Mouse (Mus musculus) lung, embryonic 16.5 days (tissue): Measurements from ENCODE around the gene Zmym6. TPM values are rescaled to one million over a fixed set of nuclear protein-coding genes. Genes with fewer than 3 reads are reported as not detected.
"Not testable (repeated sequence)": the region's sequence is repeated elsewhere in the genome, so short reads cannot be mapped to it uniquely, and the experiment has no call there.

Experiments
- ATAC-seq: fragments of 200-750 bp; cut with Nextera tagmentation; 2 replicates; pipeline ENCODE4 v1.8.0; 2017; ENCODE audit warnings: low read depth, mild to moderate bottlenecking, moderate library complexity
- H3K27ac ChIP-seq: fragments of 300-500 bp; sonication (generic); 2 replicates; pipeline ENCODE4 v1.5.1; 2014; ENCODE audit warnings: mild to moderate bottlenecking, control low read depth, low read length
- H3K27me3 ChIP-seq: fragments of 300-500 bp; sonication (generic); 2 replicates; pipeline ENCODE4 v1.6.1; 2014; ENCODE audit warnings: low read depth, low read length, mixed read lengths; ENCODE audit not compliant: control insufficient read depth, insufficient read depth
- H3K36me3 ChIP-seq: fragments of 300-500 bp; sonication (generic); 2 replicates; pipeline ENCODE4 v1.6.1; 2014; ENCODE audit warnings: low read length; ENCODE audit not compliant: control insufficient read depth, insufficient read depth
- H3K4me1 ChIP-seq: fragments of 300-500 bp; sonication (generic); replicated peaks from 2 replicates; pipeline ENCODE4 v1.6.1; 2014; ENCODE audit warnings: low read length, mixed read lengths; ENCODE audit not compliant: control insufficient read depth, insufficient read depth
- H3K4me2 ChIP-seq: fragments of 300-500 bp; sonication (generic); 2 replicates; pipeline ENCODE4 v1.6.1; 2014; ENCODE audit warnings: low read depth, low read length, control low read depth
- H3K4me3 ChIP-seq: fragments of 300-500 bp; sonication (generic); 2 replicates; pipeline ENCODE4 v1.5.1; 2014; ENCODE audit warnings: mild to moderate bottlenecking, low read length, control low read depth
- H3K9ac ChIP-seq: fragments of 300-500 bp; sonication (generic); 2 replicates; pipeline ENCODE4 v1.6.1; 2014; ENCODE audit warnings: low read length, control low read depth
- H3K9me3 ChIP-seq: fragments of 300-500 bp; sonication (generic); 2 replicates; pipeline ENCODE4 v1.6.1; 2016; ENCODE audit warnings: low read length; ENCODE audit not compliant: control insufficient read depth
- WGBS: fragments of 180-500 bp; shearing (Covaris S2); extraction: QIAGEN DNeasy Blood & Tissue Kit; methylation state at CpG from one replicate; pipeline ENCODE4 v1.1.7; 2014; 5-methylcytosine and 5-hydroxymethylcytosine counted together
- polyA plus RNA-seq: library from polyadenylated mRNA; unstranded; fragments of >200 nt; fragmentation: Nextera tagmentation; extraction: Ambion mirVana; gene quantifications from 2 replicates; pipeline ENCODE4 v1.2.1, GENCODE M21; 2015

The Zmym6 gene
- polyA plus RNA-seq, 1 experiment from 2014 or later, result 18.2 TPM

DNA sequence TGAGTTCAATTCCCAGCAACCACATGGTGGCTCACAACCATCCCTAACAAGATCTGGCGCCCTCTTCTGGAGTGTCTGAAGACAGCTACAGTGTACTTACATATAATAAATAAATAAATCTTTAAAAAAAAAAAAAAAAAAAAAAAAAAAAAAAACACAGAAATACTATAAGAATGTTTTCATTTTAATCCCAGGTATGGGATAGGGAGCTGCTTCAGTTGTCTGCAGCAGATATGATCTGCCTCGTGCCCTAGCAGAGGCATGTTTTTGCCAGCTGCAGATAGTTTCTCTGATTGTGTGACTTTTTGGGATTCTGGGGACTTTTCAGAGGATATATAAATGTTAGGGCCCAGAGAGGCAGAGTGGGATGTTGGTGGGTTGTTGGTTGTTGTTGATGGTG is 22.4 kb downstream of the Zmym6 start:
- H3K4me2 ChIP-seq, ATAC-seq, H3K36me3 ChIP-seq, H3K9ac ChIP-seq, H3K9me3 ChIP-seq, H3K27me3 ChIP-seq, H3K4me3 ChIP-seq, H3K27ac ChIP-seq, H3K4me1 ChIP-seq: not testable (repeated sequence)
- WGBS, result 86% methylated on average over 1 of the region's 2 CpGs

DNA sequence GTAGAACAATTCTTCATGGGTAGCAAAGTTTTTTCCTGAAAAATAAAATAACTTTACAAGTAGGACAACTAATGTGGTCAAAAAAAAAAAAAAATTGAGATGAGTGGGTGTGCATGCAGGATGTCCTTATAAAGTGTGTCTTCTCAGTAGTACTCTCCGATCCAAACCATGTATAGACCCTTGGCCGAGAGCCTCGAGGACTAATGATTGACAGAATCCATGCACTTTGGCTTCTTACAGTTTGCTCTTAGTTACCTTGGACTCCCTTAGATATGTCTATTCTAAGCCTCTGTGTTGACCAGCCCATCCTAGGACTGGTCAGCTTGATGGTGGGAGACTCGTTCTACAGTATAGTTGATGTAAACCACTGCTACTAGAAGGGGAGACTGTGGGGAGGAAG is 30.4 kb downstream of the Zmym6 start:
- Histone ChIP-seq H3K27ac (no peak overlapping the region), H3K4me3 (no peak overlapping the region), H3K9ac (no peak overlapping the region), H3K4me2 (no peak overlapping the region), H3K36me3 (peaks cover 3% of the 10 kb centered on the region), H3K9me3 (peaks cover 2% of the 10 kb centered on the region; the same call in 1 of the 2 replicates), H3K4me1 (no peaks in the 10 kb centered on the region), H3K27me3 (no peaks in the 10 kb centered on the region)
- 91% methylated on average over 4 of the region's 4 CpGs for WGBS
- ATAC-seq, result no peak

DNA sequence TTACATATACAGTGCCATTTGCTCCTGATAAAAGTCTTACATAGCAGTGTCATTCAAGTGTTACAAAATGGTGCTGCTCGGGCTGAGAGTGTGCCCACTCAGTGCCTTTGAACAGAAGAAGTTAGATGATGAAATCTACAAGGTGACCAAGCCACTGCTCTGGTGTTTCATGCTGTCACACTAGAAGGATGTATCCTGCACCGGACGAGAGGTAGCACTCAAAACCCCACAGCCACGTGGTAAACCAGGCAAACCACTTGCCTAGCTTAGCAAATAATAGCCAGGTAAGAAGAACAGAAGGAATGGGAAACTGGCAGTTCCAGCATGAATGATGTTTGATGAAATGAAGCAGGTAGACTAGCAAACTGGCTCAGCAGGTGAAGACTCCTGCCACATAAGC is 33.4 kb downstream of the Zmym6 start:
- H3K27me3 ChIP-seq, result no peaks in the 10 kb centered on the region

DNA sequence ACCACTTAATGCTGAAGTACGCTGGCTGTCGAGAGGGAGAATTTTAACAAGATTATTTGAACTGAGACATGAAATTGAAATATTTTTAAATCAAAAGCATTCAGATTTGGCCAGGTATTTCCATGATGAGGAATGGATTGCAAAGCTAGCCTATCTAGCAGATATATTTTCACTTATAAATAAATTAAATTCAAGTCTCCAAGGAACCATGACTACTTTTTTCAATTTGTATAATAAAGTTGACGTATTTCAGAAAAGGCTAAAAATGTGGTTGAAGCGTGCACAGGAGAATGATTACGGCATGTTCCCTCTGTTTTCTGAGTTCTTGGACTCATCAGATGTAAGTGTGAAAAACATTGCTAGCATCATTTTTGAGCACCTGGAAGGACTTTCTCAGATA is 46.2 kb downstream of the Zmym6 start, which contains the start of gene Tmem35b:
Gene Tmem35b (plus strand): TSS at position 301 of the 400 bp plus-strand sequence.
- 93% methylated on average over 5 of the region's 5 CpGs for WGBS
- Histone ChIP-seq H3K4me2 (no peak within 1 kb of the TSS), H3K9ac (no peak within 1 kb of the TSS), H3K4me1 (0 out of 2 replicates have a peak, but pooled peaks cover 2% of the 10 kb centered on the region), H3K27ac (no peak within 1 kb of the TSS), H3K9me3 (no peaks in the 10 kb centered on the region), H3K36me3 (peaks cover 3% of the 10 kb centered on the region; the same call in 1 of the 2 replicates), H3K4me3 (no peak within 1 kb of the TSS), H3K27me3 (no peaks in the 10 kb centered on the region)
- ATAC-seq, result no peak

More for the DNA sequence above, 33.4 kb downstream of the Zmym6 start:
- Histone ChIP-seq H3K4me3 (no peak overlapping the region), H3K36me3 (peaks cover 3% of the 10 kb centered on the region), H3K4me2 (no peak overlapping the region), H3K4me1 (no peaks in the 10 kb centered on the region), H3K9ac (no peak overlapping the region), H3K9me3 (peaks cover 2% of the 10 kb centered on the region; the same call in 1 of the 2 replicates), H3K27ac (no peak overlapping the region)
- WGBS, result 45% methylated on average over 4 of the region's 4 CpGs
- ATAC-seq, result no peak

DNA sequence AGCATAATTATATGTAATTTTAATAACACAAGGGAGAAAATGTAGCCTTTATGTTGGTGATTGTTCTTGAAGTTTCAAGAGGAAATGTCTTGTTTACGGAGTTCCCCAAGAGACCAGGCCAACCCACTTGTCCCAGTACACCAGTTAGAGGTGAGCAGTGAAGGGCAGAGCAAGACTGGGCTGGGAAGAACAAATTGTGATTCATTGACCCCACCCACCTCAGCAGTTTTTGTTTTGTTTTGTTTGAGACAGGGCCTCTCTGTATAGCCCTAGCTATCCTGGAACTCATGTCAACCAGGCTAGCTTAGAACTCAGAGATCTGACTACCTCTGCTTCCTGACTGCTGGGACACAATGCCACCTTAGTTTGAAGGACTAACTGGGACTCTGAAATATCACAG is 47.1 kb downstream of the Zmym6 start:
- Histone ChIP-seq H3K9ac (no peak overlapping the region), H3K27me3 (no peaks in the 10 kb centered on the region), H3K4me3 (no peak overlapping the region), H3K36me3 (peaks cover 6% of the 10 kb centered on the region; the same call in 1 of the 2 replicates), H3K27ac (no peak overlapping the region), H3K9me3 (no peaks in the 10 kb centered on the region), H3K4me1 (0 out of 2 replicates have a peak, but pooled peaks cover 2% of the 10 kb centered on the region), H3K4me2 (no peak overlapping the region)
- ATAC-seq, result no peak
- WGBS, result 68% methylated on average over 1 of the region's 1 CpGs

DNA sequence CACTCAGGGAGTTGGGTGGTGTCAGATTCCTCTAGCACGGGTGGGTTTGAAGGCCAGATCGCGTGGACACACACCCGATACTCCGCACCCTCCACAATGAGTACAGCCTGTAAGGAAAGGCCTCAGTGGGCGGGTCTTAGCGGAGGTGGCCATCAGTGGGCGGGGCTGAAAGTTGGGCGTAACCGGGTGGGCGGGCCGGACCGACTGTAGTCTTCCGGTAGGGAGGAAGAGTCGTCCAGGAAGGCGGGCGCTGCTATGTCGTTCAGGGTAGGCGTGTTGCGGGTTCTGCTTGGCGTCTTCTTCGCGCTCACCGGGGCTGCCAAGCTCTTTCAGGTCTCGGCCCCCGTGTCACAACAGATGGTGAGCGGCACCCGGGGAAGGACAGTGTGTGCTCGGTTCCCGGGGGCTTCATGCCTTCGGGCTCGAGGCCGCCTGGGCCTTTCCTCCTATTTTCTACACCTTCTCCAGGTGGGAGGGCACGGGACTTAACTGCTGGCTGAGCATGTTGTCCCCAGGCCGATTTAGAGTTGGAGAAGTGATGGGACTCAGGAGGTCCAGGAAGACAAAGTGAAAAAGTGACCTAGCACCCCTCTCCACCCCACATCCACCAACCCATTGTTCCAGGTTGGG is 48.8 kb downstream of the Zmym6 start:
- no peaks in the 10 kb centered on the region for H3K27me3 ChIP-seq
- no peak overlapping the region for H3K27ac ChIP-seq
- peak overlapping the region; percentile 74 for H3K4me3 ChIP-seq
- peak overlapping the region; percentile 86 for H3K4me2 ChIP-seq
- ATAC-seq, result peak; percentile 99
- H3K9me3 ChIP-seq, result no peaks in the 10 kb centered on the region
- 0 out of 2 replicates have a peak, but pooled peaks cover 2% of the 10 kb centered on the region for H3K4me1 ChIP-seq
- H3K36me3 ChIP-seq, result peaks cover 6% of the 10 kb centered on the region; the same call in 1 of the 2 replicates
- under 1% methylated on average over 35 of the region's 35 CpGs for WGBS
- H3K9ac ChIP-seq, result peak overlapping the region; percentile 84

DNA sequence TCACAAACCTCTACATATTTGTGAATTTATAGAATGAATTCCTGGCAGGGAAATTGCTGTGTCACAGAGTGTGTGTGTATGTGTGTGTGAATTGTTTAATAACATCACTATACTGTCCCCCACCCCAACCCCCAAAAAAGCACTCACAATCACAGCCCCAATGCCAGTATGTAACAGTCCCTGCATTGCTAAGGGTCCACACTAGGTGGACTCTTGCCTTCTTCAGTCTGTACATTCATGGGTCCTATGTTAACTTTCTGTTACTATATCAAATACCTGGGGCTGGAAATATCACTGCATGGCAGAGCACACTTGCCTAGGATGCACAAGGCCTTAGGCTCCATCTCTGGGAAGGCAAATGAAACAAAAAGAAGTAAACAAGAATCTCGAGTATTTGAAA is 57.5 kb downstream of the Zmym6 start:
- no peak overlapping the region for H3K4me2 ChIP-seq
- 21% methylated on average over 1 of the region's 1 CpGs for WGBS
- H3K27ac ChIP-seq, result no peak overlapping the region
- no peak overlapping the region for H3K9ac ChIP-seq
- H3K4me3 ChIP-seq, result no peak overlapping the region
- H3K9me3 ChIP-seq, result no peaks in the 10 kb centered on the region
- H3K4me1 ChIP-seq, result no peaks in the 10 kb centered on the region
- no peaks in the 10 kb centered on the region for H3K27me3 ChIP-seq
- no peak for ATAC-seq
- no peaks in the 10 kb centered on the region for H3K36me3 ChIP-seq

DNA sequence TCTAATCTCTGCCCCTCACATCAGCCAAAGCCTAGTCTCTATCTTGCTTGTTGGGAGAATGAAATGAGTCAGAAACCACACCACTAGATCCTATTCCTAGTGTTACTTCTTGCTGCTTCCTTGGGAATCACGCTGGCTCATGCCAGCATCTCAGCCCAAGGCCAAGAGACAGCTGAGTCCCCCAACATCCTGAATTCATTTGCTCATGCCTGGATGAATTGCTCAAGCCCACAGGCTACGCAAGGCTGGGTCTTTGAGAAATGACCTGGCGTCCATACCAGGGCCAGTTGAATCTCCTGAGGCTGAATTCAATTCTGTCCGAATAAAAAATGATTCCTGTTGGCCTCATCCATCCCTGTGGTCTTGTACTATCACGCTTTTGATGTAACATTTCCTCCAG is 60.4 kb downstream of the Zmym6 start:
- no peak for ATAC-seq
- no peaks in the 10 kb centered on the region for H3K4me1 ChIP-seq
- H3K27ac ChIP-seq, result no peak overlapping the region
- no peaks in the 10 kb centered on the region for H3K9me3 ChIP-seq
- no peak overlapping the region for H3K4me2 ChIP-seq
- H3K27me3 ChIP-seq, result no peaks in the 10 kb centered on the region
- H3K36me3 ChIP-seq, result no peaks in the 10 kb centered on the region
- WGBS, result 71% methylated on average over 5 of the region's 5 CpGs
- no peak overlapping the region for H3K9ac ChIP-seq
- no peak overlapping the region for H3K4me3 ChIP-seq

DNA sequence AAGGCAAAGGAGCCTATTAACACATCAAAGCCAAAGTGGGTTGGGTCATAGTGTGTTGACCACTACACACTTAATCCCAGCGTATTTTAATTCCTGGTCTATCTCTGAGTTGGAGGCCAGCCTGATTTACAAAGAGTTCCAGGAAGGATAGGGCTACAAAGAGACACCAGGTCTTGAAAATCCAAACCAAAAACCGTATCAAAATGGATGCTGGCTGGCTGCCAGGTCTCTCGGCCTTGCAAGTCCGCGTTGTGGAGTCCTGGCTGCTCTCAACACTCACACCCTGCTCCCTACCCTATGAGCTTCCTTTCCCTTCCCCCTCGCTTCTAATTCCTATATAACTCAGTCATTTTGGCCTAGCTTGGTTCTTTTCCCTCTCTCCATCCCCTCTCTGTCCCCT is 61.3 kb downstream of the Zmym6 start:
- H3K27me3 ChIP-seq, result no peaks in the 10 kb centered on the region
- H3K36me3 ChIP-seq, result no peaks in the 10 kb centered on the region
- no peak overlapping the region for H3K9ac ChIP-seq
- no peaks in the 10 kb centered on the region for H3K9me3 ChIP-seq
- no peak overlapping the region for H3K4me3 ChIP-seq
- H3K4me2 ChIP-seq, result no peak overlapping the region
- H3K4me1 ChIP-seq, result no peaks in the 10 kb centered on the region
- no peak overlapping the region for H3K27ac ChIP-seq
- ATAC-seq, result no peak
- WGBS, result 32% methylated on average over 6 of the region's 6 CpGs
